Comparison of ENCODE assay signal across 8 mouse cellular contexts in the genomic region with DNA sequence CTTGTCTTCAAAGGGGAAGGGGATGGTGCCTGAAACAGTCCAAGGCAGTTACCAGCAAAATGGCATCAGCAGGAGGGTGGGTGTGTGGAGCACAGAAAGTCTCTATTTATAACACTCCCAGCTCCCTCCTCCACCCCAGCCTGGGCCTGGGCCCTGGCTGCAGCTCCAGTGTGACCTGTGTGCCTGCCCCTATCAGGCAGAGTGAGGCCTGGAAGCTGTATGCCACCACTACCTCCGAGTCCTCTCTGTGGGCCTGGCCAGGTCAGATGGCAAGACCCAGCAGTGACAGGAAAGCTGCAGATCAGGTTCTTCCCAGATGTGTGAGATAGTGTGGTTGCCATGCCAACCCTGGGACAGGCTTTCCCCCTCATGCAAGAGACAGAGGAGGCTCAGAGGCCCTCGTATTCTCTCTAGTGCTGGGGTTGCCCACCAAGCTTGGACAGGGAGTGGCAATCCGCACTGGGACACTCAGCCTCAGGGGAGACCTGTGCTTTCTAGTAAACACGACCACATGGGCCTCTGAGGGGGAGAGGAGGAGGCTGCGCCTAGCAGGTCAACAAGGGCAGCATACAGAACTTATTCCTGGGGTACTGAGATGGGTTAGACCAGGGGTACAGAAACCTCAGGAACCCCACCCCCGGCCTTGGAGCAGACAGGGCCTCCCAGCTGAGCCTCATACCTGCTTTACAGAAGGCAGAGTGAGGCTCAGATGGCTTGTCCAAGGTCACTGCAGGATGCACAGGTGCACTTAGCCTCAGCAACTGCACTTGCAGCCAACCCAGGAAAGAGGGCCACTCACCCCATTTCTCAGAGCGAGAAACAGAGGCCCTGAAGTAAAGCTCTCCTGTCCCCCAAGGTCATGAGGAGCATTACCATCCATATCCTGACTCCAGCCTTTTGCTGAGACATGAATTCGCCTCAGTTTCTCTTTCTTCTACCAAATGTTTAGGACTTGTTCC. TPM values are rescaled to one million over a fixed set of nuclear protein-coding genes. Genes with fewer than 3 reads are reported as not detected.
DNase-seq lines count a peak whose midpoint lies in the region; ATAC-seq and TF ChIP-seq lines count a peak whose summit lies in the region.

No protein-coding gene starts in this region.

- 43% methylated on average over 8 of the region's 8 CpGs for WGBS in embryonic facial prominence, embryonic 14.5 days
- 49% methylated on average over 8 of the region's 8 CpGs for WGBS in hindbrain, embryonic 15.5 days
- 57% methylated on average over 8 of the region's 8 CpGs for WGBS in midbrain, embryonic 15.5 days

- peaks cover 10% of the 10 kb centered on the region for H3K4me1 ChIP-seq in embryonic facial prominence, embryonic 14.5 days (ENCODE audit: control insufficient read depth, insufficient read depth, low read length)
- H3K4me1 ChIP-seq in hindbrain, embryonic 15.5 days (replicated peaks): peaks cover 44% of the 10 kb centered on the region
- peaks cover 26% of the 10 kb centered on the region for H3K4me1 ChIP-seq in midbrain, embryonic 15.5 days

- peak in 1 of 2 experiments; percentile 37 for DNase-seq in layer of hippocampus, adult 2 months (ENCODE audit: low spot score in 2 of 2)
- DNase-seq in layer of hippocampus, postnatal 14 days (ENCODE audit: low spot score in 2 of 2): no peak
- DNase-seq in MN1 (ENCODE audit: low spot score): peak; percentile 55
- DNase-seq in embryonic facial prominence, embryonic 14.5 days (ENCODE audit: low spot score): peak; percentile 32
- DNase-seq in gastrocnemius, postnatal 25 days: no peak

- H3K36me3 ChIP-seq in embryonic facial prominence, embryonic 14.5 days (ENCODE audit: control insufficient read depth, insufficient read depth, low read length): peaks cover 26% of the 10 kb centered on the region
- peaks cover 10% of the 10 kb centered on the region for H3K36me3 ChIP-seq in hindbrain, embryonic 15.5 days
- H3K36me3 ChIP-seq in midbrain, embryonic 15.5 days (replicated peaks): peaks cover 11% of the 10 kb centered on the region; the same call in 1 of the 2 replicates

- H3K9ac ChIP-seq in embryonic facial prominence, embryonic 14.5 days (ENCODE audit: low read depth, low read length): peak overlapping the region; percentile 80
- peak overlapping the region; percentile 81 for H3K9ac ChIP-seq in hindbrain, embryonic 15.5 days
- peak overlapping the region; percentile 89; the same call in 1 of the 2 replicates for H3K9ac ChIP-seq in midbrain, embryonic 15.5 days

- ATAC-seq in embryonic facial prominence, embryonic 14.5 days (ENCODE audit: low read depth): no peak
- ATAC-seq in hindbrain, embryonic 15.5 days (ENCODE audit: low FRiP score, low read depth): no peak
- no peak for ATAC-seq in midbrain, embryonic 15.5 days (replicated peaks)
- no peak for ATAC-seq in granulocyte monocyte progenitor cell, adult 5-6 weeks (replicated peaks; ENCODE audit: poor library complexity, severe bottlenecking)

- peak overlapping the region; percentile 93 for H3K4me2 ChIP-seq in embryonic facial prominence, embryonic 14.5 days (ENCODE audit: low read depth, low read length)
- peak overlapping the region; percentile 92 for H3K4me2 ChIP-seq in hindbrain, embryonic 15.5 days
- peak overlapping the region; percentile 84 for H3K4me2 ChIP-seq in midbrain, embryonic 15.5 days

- H3K27me3 ChIP-seq in embryonic facial prominence, embryonic 14.5 days (replicated peaks; ENCODE audit: control insufficient read depth, insufficient read depth, low read length): no peaks in the 10 kb centered on the region
- H3K27me3 ChIP-seq in hindbrain, embryonic 15.5 days: no peaks in the 10 kb centered on the region
- no peaks in the 10 kb centered on the region for H3K27me3 ChIP-seq in midbrain, embryonic 15.5 days (replicated peaks)

- H3K4me3 ChIP-seq in layer of hippocampus, adult 2 months: peak overlapping the region; percentile 82
- H3K4me3 ChIP-seq in embryonic facial prominence, embryonic 14.5 days (ENCODE audit: low read depth, low read length): peak overlapping the region; percentile 79
- peak overlapping the region; percentile 76 for H3K4me3 ChIP-seq in hindbrain, embryonic 15.5 days
- peak overlapping the region; percentile 74 for H3K4me3 ChIP-seq in midbrain, embryonic 15.5 days

- H3K9me3 ChIP-seq in embryonic facial prominence, embryonic 14.5 days (ENCODE audit: control insufficient read depth, low read length): no peaks in the 10 kb centered on the region
- no peaks in the 10 kb centered on the region for H3K9me3 ChIP-seq in hindbrain, embryonic 15.5 days
- H3K9me3 ChIP-seq in midbrain, embryonic 15.5 days: no peaks in the 10 kb centered on the region

- TF ChIP-seq CTCF in layer of hippocampus, adult 2 months (conservative IDR thresholded peaks at IDR 0.05): no peak

- peak overlapping the region; percentile 94 for H3K27ac ChIP-seq in layer of hippocampus, adult 2 months
- peak overlapping the region; percentile 75; the same call in 1 of the 2 replicates for H3K27ac ChIP-seq in embryonic facial prominence, embryonic 14.5 days (replicated peaks; ENCODE audit: low read depth, low read length)
- H3K27ac ChIP-seq in hindbrain, embryonic 15.5 days (replicated peaks): 0 out of 2 replicates have a peak overlapping the region, but pooled peaks have one; percentile 14
- no peak overlapping the region for H3K27ac ChIP-seq in midbrain, embryonic 15.5 days

RNA-seq across cellular contexts. Expression of a gene that starts 1.3 kb away (rescaled TPM):
- 100 to 1,000 TPM; 287 to 288 TPM for total RNA-seq in layer of hippocampus, adult 2 months (2021)
- 100 to 1,000 TPM; 241 to 246 TPM for total RNA-seq in layer of hippocampus, postnatal 14 days (2021)
- polyA plus RNA-seq in embryonic facial prominence, embryonic 14.5 days (2014; fragmentation: Nextera tagmentation; extraction: Ambion mirVana): 79.3 and 83.1 TPM in 2 replicates
- 189 and 205 TPM in 2 replicates for polyA plus RNA-seq in hindbrain, embryonic 15.5 days (2015; fragmentation: Nextera tagmentation; extraction: Ambion mirVana)
- 214 and 219 TPM in 2 replicates for polyA plus RNA-seq in midbrain, embryonic 15.5 days (2015; fragmentation: Nextera tagmentation; extraction: Ambion mirVana)
- 32.3 and 47.4 TPM in 2 replicates for total RNA-seq in granulocyte monocyte progenitor cell, adult 5-6 weeks (2014; fragmentation: Nextera tagmentation)
- total RNA-seq in granulocyte monocyte progenitor cell, adult 5-6 weeks (2017): 23.1 and 41.1 TPM in 2 replicates
- total RNA-seq in gastrocnemius, postnatal 25 days (2021): 10 to 100 TPM; 16.2 to 21.2 TPM

RNA-seq across cellular contexts. Expression of a gene that starts 6.2 kb away (rescaled TPM):
- 100 to 1,000 TPM; 112 to 120 TPM for total RNA-seq in layer of hippocampus, adult 2 months (2021)
- 100 to 1,000 TPM; 105 to 115 TPM for total RNA-seq in layer of hippocampus, postnatal 14 days (2021)
- 17.6 and 18.8 TPM in 2 replicates for polyA plus RNA-seq in embryonic facial prominence, embryonic 14.5 days (2014; fragmentation: Nextera tagmentation; extraction: Ambion mirVana)
- polyA plus RNA-seq in hindbrain, embryonic 15.5 days (2015; fragmentation: Nextera tagmentation; extraction: Ambion mirVana): 35.0 and 36.0 TPM in 2 replicates
- 33.9 and 34.9 TPM in 2 replicates for polyA plus RNA-seq in midbrain, embryonic 15.5 days (2015; fragmentation: Nextera tagmentation; extraction: Ambion mirVana)
- 6.8 and 13.5 TPM in 2 replicates for total RNA-seq in granulocyte monocyte progenitor cell, adult 5-6 weeks (2014; fragmentation: Nextera tagmentation)
- total RNA-seq in granulocyte monocyte progenitor cell, adult 5-6 weeks (2017): 7.0 and 7.3 TPM in 2 replicates
- 10 to 100 TPM; 22.8 to 23.8 TPM for total RNA-seq in gastrocnemius, postnatal 25 days (2021)

RNA-seq across cellular contexts. Expression of a gene that starts 34.2 kb away (rescaled TPM):
- 10 to 100 TPM; 22.8 to 24.0 TPM for total RNA-seq in layer of hippocampus, adult 2 months (2021)
- 10 to 100 TPM; 29.3 to 30.2 TPM for total RNA-seq in layer of hippocampus, postnatal 14 days (2021)
- polyA plus RNA-seq in embryonic facial prominence, embryonic 14.5 days (2014; fragmentation: Nextera tagmentation; extraction: Ambion mirVana): 28.5 and 29.0 TPM in 2 replicates
- 59.0 and 60.4 TPM in 2 replicates for polyA plus RNA-seq in hindbrain, embryonic 15.5 days (2015; fragmentation: Nextera tagmentation; extraction: Ambion mirVana)
- 66.8 and 69.9 TPM in 2 replicates for polyA plus RNA-seq in midbrain, embryonic 15.5 days (2015; fragmentation: Nextera tagmentation; extraction: Ambion mirVana)
- 13.4 and 17.5 TPM in 2 replicates for total RNA-seq in granulocyte monocyte progenitor cell, adult 5-6 weeks (2014; fragmentation: Nextera tagmentation)
- 19.1 and 29.6 TPM in 2 replicates for total RNA-seq in granulocyte monocyte progenitor cell, adult 5-6 weeks (2017)
- 1 to 10 TPM; 5.2 to 6.8 TPM for total RNA-seq in gastrocnemius, postnatal 25 days (2021)

RNA-seq across cellular contexts. Expression of a gene that starts 57.8 kb away (rescaled TPM):
- total RNA-seq in layer of hippocampus, adult 2 months (2021): 10 to 100 TPM; 50.9 to 51.6 TPM
- total RNA-seq in layer of hippocampus, postnatal 14 days (2021): 10 to 100 TPM; 41.0 to 41.1 TPM
- polyA plus RNA-seq in embryonic facial prominence, embryonic 14.5 days (2014; fragmentation: Nextera tagmentation; extraction: Ambion mirVana): 43.5 and 46.9 TPM in 2 replicates
- 25.7 and 29.5 TPM in 2 replicates for polyA plus RNA-seq in hindbrain, embryonic 15.5 days (2015; fragmentation: Nextera tagmentation; extraction: Ambion mirVana)
- polyA plus RNA-seq in midbrain, embryonic 15.5 days (2015; fragmentation: Nextera tagmentation; extraction: Ambion mirVana): 22.5 and 23.9 TPM in 2 replicates
- 18.1 and 35.3 TPM in 2 replicates for total RNA-seq in granulocyte monocyte progenitor cell, adult 5-6 weeks (2014; fragmentation: Nextera tagmentation)
- total RNA-seq in granulocyte monocyte progenitor cell, adult 5-6 weeks (2017): 7.1 and 14.7 TPM in 2 replicates
- 100 to 1,000 TPM; 315 to 363 TPM for total RNA-seq in gastrocnemius, postnatal 25 days (2021)

RNA-seq across cellular contexts. Expression of a gene that starts 58.0 kb away (rescaled TPM):
- 100 to 1,000 TPM; 152 to 168 TPM for total RNA-seq in layer of hippocampus, adult 2 months (2021)
- total RNA-seq in layer of hippocampus, postnatal 14 days (2021): 100 to 1,000 TPM; 147 to 150 TPM
- polyA plus RNA-seq in embryonic facial prominence, embryonic 14.5 days (2014; fragmentation: Nextera tagmentation; extraction: Ambion mirVana): 70.2 and 77.1 TPM in 2 replicates
- 138 and 150 TPM in 2 replicates for polyA plus RNA-seq in hindbrain, embryonic 15.5 days (2015; fragmentation: Nextera tagmentation; extraction: Ambion mirVana)
- polyA plus RNA-seq in midbrain, embryonic 15.5 days (2015; fragmentation: Nextera tagmentation; extraction: Ambion mirVana): 152 and 155 TPM in 2 replicates
- 127 and 167 TPM in 2 replicates for total RNA-seq in granulocyte monocyte progenitor cell, adult 5-6 weeks (2014; fragmentation: Nextera tagmentation)
- 58.5 and 61.0 TPM in 2 replicates for total RNA-seq in granulocyte monocyte progenitor cell, adult 5-6 weeks (2017)
- 10 to 100 TPM; 67.1 to 68.5 TPM for total RNA-seq in gastrocnemius, postnatal 25 days (2021)

Comparison
In these comparisons a context has a peak if more than half of its experiments do, and no peak if none do; other contexts are left out.
1. DNase-seq: peak in MN1 (single experiment) and embryonic facial prominence, embryonic 14.5 days (single experiment); none in layer of hippocampus, postnatal 14 days (0 of 2) and gastrocnemius, postnatal 25 days (single experiment).
2. RNA of a gene that starts 1.3 kb away (total RNA-seq): 287 to 288 TPM in layer of hippocampus, adult 2 months and 241 to 246 TPM in layer of hippocampus, postnatal 14 days; 23.1 to 47.4 TPM in granulocyte monocyte progenitor cell, adult 5-6 weeks and 16.2 to 21.2 TPM in gastrocnemius, postnatal 25 days; every median in the first group is over 4 times any median in the second.
3. RNA of a gene that starts 6.2 kb away (total RNA-seq): 112 to 120 TPM in layer of hippocampus, adult 2 months and 105 to 115 TPM in layer of hippocampus, postnatal 14 days; 22.8 to 23.8 TPM in gastrocnemius, postnatal 25 days and 6.8 to 13.5 TPM in granulocyte monocyte progenitor cell, adult 5-6 weeks; every median in the first group is over 4 times any median in the second.
4. Peak in every context shown above with its lines, with median percentiles within 50 percentile points of each other: H3K4me3 ChIP-seq, H3K4me2 ChIP-seq and H3K9ac ChIP-seq.